Mouse (Mus musculus) liver, embryonic 13.5 days (tissue): ENCODE data around the gene Ggt5. TPM values are rescaled to one million over a fixed set of nuclear protein-coding genes. Genes with fewer than 3 reads are reported as not detected.

Source experiments
- ATAC-seq: fragments of 200-750 bp; cut with Nextera tagmentation; 2 replicates; pipeline ENCODE4 v1.8.0; 2017; ENCODE audit warnings: low read depth, mild to moderate bottlenecking, moderate number of reproducible peaks, moderate library complexity
- DNase-seq: peaks from one replicate; pipeline ENCODE4 v3.0.0; 2022
- H3K27ac ChIP-seq: fragments of 300-500 bp; sonication (generic); 2 replicates; pipeline ENCODE4 v1.5.1; 2015; ENCODE audit warnings: moderate library complexity, mild to moderate bottlenecking, inconsistent platforms
- H3K27me3 ChIP-seq: fragments of 300-500 bp; sonication (generic); 2 replicates; pipeline ENCODE4 v1.6.1; 2015; ENCODE audit warnings: mild to moderate bottlenecking, inconsistent platforms
- H3K36me3 ChIP-seq: fragments of 300-500 bp; sonication (generic); 2 replicates; pipeline ENCODE4 v1.6.1; 2015; ENCODE audit warnings: mild to moderate bottlenecking, inconsistent platforms
- H3K4me1 ChIP-seq: fragments of 300-500 bp; sonication (generic); replicated peaks from 2 replicates; pipeline ENCODE4 v1.6.1; 2015; ENCODE audit warnings: inconsistent platforms
- H3K4me2 ChIP-seq: fragments of 300-500 bp; sonication (generic); 2 replicates; pipeline ENCODE4 v1.6.1; 2015; ENCODE audit warnings: inconsistent platforms, mild to moderate bottlenecking, moderate library complexity
- H3K4me3 ChIP-seq: fragments of 300-500 bp; sonication (generic); replicated peaks from 2 replicates; pipeline ENCODE4 v1.5.1; 2015; ENCODE audit warnings: mild to moderate bottlenecking, inconsistent platforms
- H3K9ac ChIP-seq: fragments of 300-500 bp; sonication (generic); 2 replicates; pipeline ENCODE4 v1.6.1; 2015; ENCODE audit warnings: mild to moderate bottlenecking, inconsistent platforms
- H3K9me3 ChIP-seq: fragments of 300-500 bp; sonication (generic); replicated peaks from 2 replicates; pipeline ENCODE4 v1.6.1; 2016; ENCODE audit warnings: inconsistent platforms
- WGBS: fragments of 180-500 bp; shearing (Covaris S2); methylation state at CpG from one replicate; pipeline ENCODE4 v1.1.7; 2015; ENCODE audit not compliant: insufficient replicate concordance; 5-methylcytosine and 5-hydroxymethylcytosine counted together
- polyA plus RNA-seq: library from polyadenylated mRNA; unstranded; fragments of >200 nt; fragmentation: Nextera tagmentation; extraction: Ambion mirVana; gene quantifications from 2 replicates; pipeline ENCODE4 v1.2.1, GENCODE M21; 2015

Gene Ggt5
- polyA plus RNA-seq, 1 experiment from 2014 or later: 0.52 TPM

- no peak overlapping the region for H3K4me3 ChIP-seq
- H3K36me3 ChIP-seq: no peaks in the 10 kb centered on the region
- WGBS: 24% methylated on average over 11 of the region's 11 CpGs
- no peaks in the 10 kb centered on the region for H3K9me3 ChIP-seq
- no peak for ATAC-seq
- peak overlapping the region; percentile 24; the same call in 1 of the 2 replicates for H3K4me2 ChIP-seq
- H3K9ac ChIP-seq: no peak overlapping the region
- no peak for DNase-seq
- 0 out of 2 replicates have a peak, but pooled peaks cover 3% of the 10 kb centered on the region for H3K27me3 ChIP-seq
- no peak overlapping the region for H3K27ac ChIP-seq
- peaks cover 37% of the 10 kb centered on the region for H3K4me1 ChIP-seq
These were observed 20.7 kb upstream of the Ggt5 start for GRCm38 (mm10) chr10:75568441-75568840.

GRCm38 (mm10) chr10:75568851-75569250, 20.3 kb upstream of the Ggt5 start:
- no peaks in the 10 kb centered on the region for H3K36me3 ChIP-seq
- no peaks in the 10 kb centered on the region for H3K9me3 ChIP-seq
- 0 out of 2 replicates have a peak, but pooled peaks cover 1% of the 10 kb centered on the region for H3K27me3 ChIP-seq
- H3K27ac ChIP-seq: no peak overlapping the region
- DNase-seq (no peak), ATAC-seq (0 out of 2 replicates have a peak, but pooled peaks have one; percentile 27)
- WGBS: 31% methylated on average over 4 of the region's 4 CpGs
- peak overlapping the region; percentile 24 for H3K4me2 ChIP-seq
- H3K4me1 ChIP-seq: peaks cover 33% of the 10 kb centered on the region
- no peak overlapping the region for H3K4me3 ChIP-seq
- no peak overlapping the region for H3K9ac ChIP-seq

GRCm38 (mm10) chr10:75570981-75571657, 18.0 kb upstream of the Ggt5 start:
- Histone ChIP-seq H3K4me1 (peaks cover 16% of the 10 kb centered on the region), H3K9ac (no peak overlapping the region), H3K4me2 (no peak overlapping the region), H3K27ac (no peak overlapping the region), H3K4me3 (no peak overlapping the region), H3K9me3 (no peaks in the 10 kb centered on the region), H3K36me3 (no peaks in the 10 kb centered on the region), H3K27me3 (no peaks in the 10 kb centered on the region)
- DNase-seq (no peak), ATAC-seq (no peak)
- WGBS: 36% methylated on average over 10 of the region's 10 CpGs

- Histone ChIP-seq H3K4me3 (no peak overlapping the region), H3K27me3 (no peaks in the 10 kb centered on the region), H3K27ac (no peak overlapping the region), H3K36me3 (no peaks in the 10 kb centered on the region), H3K9me3 (no peaks in the 10 kb centered on the region), H3K9ac (no peak overlapping the region), H3K4me1 (peaks cover 14% of the 10 kb centered on the region), H3K4me2 (no peak overlapping the region)
- DNase-seq: no peak
- WGBS: 49% methylated on average over 9 of the region's 9 CpGs
- no peak for ATAC-seq
These were observed 17.2 kb upstream of the Ggt5 start for GRCm38 (mm10) chr10:75571937-75572336.

GRCm38 (mm10) chr10:75573181-75573580, 16.0 kb upstream of the Ggt5 start:
- 71% methylated on average over 10 of the region's 10 CpGs for WGBS
- H3K4me2 ChIP-seq: no peak overlapping the region
- peaks cover 9% of the 10 kb centered on the region for H3K4me1 ChIP-seq
- ATAC-seq (no peak), DNase-seq (no peak)
- H3K4me3 ChIP-seq: no peak overlapping the region
- no peak overlapping the region for H3K27ac ChIP-seq
- H3K9me3 ChIP-seq: no peaks in the 10 kb centered on the region
- H3K9ac ChIP-seq: no peak overlapping the region
- no peaks in the 10 kb centered on the region for H3K36me3 ChIP-seq
- no peaks in the 10 kb centered on the region for H3K27me3 ChIP-seq

- H3K4me3 ChIP-seq: no peak overlapping the region
- H3K9me3 ChIP-seq: no peaks in the 10 kb centered on the region
- no peaks in the 10 kb centered on the region for H3K36me3 ChIP-seq
- no peak overlapping the region for H3K4me2 ChIP-seq
- no peak for DNase-seq
- no peak overlapping the region for H3K9ac ChIP-seq
- 79% methylated on average over 9 of the region's 9 CpGs for WGBS
- no peak for ATAC-seq
- peaks cover 1% of the 10 kb centered on the region for H3K4me1 ChIP-seq
- H3K27me3 ChIP-seq: no peaks in the 10 kb centered on the region
- H3K27ac ChIP-seq: no peak overlapping the region
These were observed 15.2 kb upstream of the Ggt5 start for GRCm38 (mm10) chr10:75573965-75574364.

GRCm38 (mm10) chr10:75579129-75579528, 10.0 kb upstream of the Ggt5 start:
- Histone ChIP-seq H3K27me3 (no peaks in the 10 kb centered on the region), H3K9me3 (no peaks in the 10 kb centered on the region), H3K4me2 (no peak overlapping the region), H3K36me3 (no peaks in the 10 kb centered on the region), H3K4me1 (no peaks in the 10 kb centered on the region), H3K27ac (no peak overlapping the region), H3K9ac (no peak overlapping the region), H3K4me3 (no peak overlapping the region)
- ATAC-seq: no peak
- DNase-seq: no peak
- 68% methylated on average over 6 of the region's 6 CpGs for WGBS

- no peaks in the 10 kb centered on the region for H3K36me3 ChIP-seq
- WGBS: 23% methylated on average over 20 of the region's 20 CpGs
- DNase-seq: peak; percentile 58
- no peak overlapping the region for H3K27ac ChIP-seq
- H3K27me3 ChIP-seq: peaks cover 5% of the 10 kb centered on the region
- no peaks in the 10 kb centered on the region for H3K9me3 ChIP-seq
- H3K4me2 ChIP-seq: no peak overlapping the region
- peaks cover 18% of the 10 kb centered on the region; the same call in 1 of the 2 replicates for H3K4me1 ChIP-seq
- H3K9ac ChIP-seq: no peak overlapping the region
- H3K4me3 ChIP-seq: no peak overlapping the region
- ATAC-seq: no peak
These were observed 3.1 kb upstream of the Ggt5 start for GRCm38 (mm10) chr10:75585876-75586552.

GRCm38 (mm10) chr10:75586553-75586879, 2.6 kb upstream of the Ggt5 start:
- H3K36me3 ChIP-seq: no peaks in the 10 kb centered on the region
- H3K27me3 ChIP-seq: peaks cover 5% of the 10 kb centered on the region
- no peak overlapping the region for H3K27ac ChIP-seq
- DNase-seq: no peak
- 91% methylated on average over 1 of the region's 1 CpGs for WGBS
- H3K9me3 ChIP-seq: no peaks in the 10 kb centered on the region
- H3K4me1 ChIP-seq: peaks cover 18% of the 10 kb centered on the region; the same call in 1 of the 2 replicates
- H3K9ac ChIP-seq: no peak overlapping the region
- no peak for ATAC-seq
- H3K4me3 ChIP-seq: no peak overlapping the region
- no peak overlapping the region for H3K4me2 ChIP-seq

- no peak overlapping the region for H3K9ac ChIP-seq
- peaks cover 5% of the 10 kb centered on the region for H3K27me3 ChIP-seq
- ATAC-seq: no peak
- DNase-seq: no peak
- H3K9me3 ChIP-seq: no peaks in the 10 kb centered on the region
- H3K4me2 ChIP-seq: no peak overlapping the region
- H3K27ac ChIP-seq: no peak overlapping the region
- H3K4me3 ChIP-seq: no peak overlapping the region
- no peaks in the 10 kb centered on the region for H3K36me3 ChIP-seq
- 57% methylated on average over 4 of the region's 4 CpGs for WGBS
- peaks cover 22% of the 10 kb centered on the region; the same call in 1 of the 2 replicates for H3K4me1 ChIP-seq
These were observed 1.4 kb upstream of the Ggt5 start for GRCm38 (mm10) chr10:75587781-75588180.

- Histone ChIP-seq H3K4me2 (no peak overlapping the region), H3K9me3 (no peaks in the 10 kb centered on the region), H3K9ac (no peak overlapping the region), H3K27me3 (peaks cover 5% of the 10 kb centered on the region), H3K4me3 (no peak overlapping the region), H3K4me1 (peaks cover 22% of the 10 kb centered on the region; the same call in 1 of the 2 replicates), H3K36me3 (no peaks in the 10 kb centered on the region), H3K27ac (no peak overlapping the region)
- 53% methylated on average over 5 of the region's 5 CpGs for WGBS
- ATAC-seq (no peak), DNase-seq (no peak)
These were observed 804 bp upstream of the Ggt5 start for GRCm38 (mm10) chr10:75588336-75588735.
